Mouse (Mus musculus) MN1 (cell line): Measurements from ENCODE around the gene Icam4.
"Not testable (repeated sequence)": the region's sequence is repeated elsewhere in the genome, so short reads cannot be mapped to it uniquely, and the experiment has no call there.

Experiments
- DNase-seq: peaks from one replicate; pipeline ENCODE4 v3.0.0-alpha.2; 2016; ENCODE audit warnings: low spot score

Icam4 gene

DNA sequence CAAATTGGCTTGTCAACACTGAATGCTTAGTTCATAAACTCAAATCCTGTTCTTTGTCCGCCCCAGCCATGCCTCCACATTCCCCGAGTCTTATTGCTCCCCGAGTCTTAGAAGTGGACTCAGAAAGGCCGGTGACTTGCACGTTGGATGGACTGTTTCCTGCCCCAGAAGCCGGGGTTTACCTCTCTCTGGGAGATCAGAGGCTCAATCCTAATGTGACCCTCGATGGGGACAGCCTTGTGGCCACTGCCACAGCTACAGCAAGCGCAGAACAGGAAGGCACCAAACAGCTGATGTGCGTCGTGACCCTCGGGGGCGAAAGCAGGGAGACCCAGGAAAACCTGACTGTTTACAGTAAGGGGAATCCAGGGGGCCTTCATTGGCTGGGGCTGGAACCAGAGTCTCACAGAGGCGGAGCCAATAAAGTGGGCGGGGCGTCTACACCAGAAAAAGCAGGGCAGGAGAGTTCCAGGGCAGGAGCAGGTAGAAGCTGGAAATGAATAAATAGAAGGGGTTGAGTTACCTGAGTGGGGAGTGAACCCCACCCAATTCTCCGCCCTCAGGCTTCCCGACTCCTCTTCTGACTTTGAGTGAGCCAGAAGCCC lies 5.4 kb downstream of the Icam4 start:
- no peak for DNase-seq

DNA sequence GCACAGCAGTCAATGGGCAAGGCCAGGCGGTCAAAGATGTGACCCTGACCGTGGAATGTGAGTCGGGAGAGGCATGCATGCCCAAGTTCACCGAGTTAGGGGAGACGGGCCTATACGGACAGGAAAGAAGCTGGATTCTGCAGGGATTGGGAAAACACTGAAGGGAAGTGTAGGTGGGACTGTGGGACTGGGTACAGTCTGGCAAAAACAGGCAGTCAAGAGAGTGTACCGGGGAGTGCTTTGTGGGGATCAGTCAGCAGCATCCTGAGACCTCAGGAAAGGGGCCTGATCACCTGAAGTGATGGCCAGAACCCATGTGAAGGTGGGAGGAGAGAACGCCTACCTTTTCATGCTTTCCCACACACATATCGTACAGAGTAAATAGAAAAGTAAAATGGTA lies 6.4 kb downstream of the Icam4 start:
- no peak for DNase-seq

DNA sequence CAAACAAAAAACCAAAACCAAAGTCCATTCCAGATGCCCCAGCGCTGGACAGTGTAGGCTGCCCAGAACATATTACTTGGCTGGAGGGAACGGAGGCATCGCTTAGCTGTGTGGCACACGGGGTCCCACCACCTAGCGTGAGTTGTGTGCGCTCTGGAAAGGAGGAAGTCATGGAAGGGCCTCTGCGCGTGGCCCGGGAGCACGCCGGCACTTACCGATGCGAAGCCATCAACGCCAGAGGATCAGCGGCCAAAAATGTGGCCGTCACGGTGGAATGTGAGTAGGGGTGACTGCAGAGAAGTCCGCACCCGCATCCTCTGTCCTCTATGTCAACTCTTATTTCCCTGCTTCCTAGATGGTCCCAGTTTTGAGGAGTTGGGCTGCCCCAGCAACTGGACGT lies 7.0 kb downstream of the Icam4 start:
- no peak for DNase-seq

DNA sequence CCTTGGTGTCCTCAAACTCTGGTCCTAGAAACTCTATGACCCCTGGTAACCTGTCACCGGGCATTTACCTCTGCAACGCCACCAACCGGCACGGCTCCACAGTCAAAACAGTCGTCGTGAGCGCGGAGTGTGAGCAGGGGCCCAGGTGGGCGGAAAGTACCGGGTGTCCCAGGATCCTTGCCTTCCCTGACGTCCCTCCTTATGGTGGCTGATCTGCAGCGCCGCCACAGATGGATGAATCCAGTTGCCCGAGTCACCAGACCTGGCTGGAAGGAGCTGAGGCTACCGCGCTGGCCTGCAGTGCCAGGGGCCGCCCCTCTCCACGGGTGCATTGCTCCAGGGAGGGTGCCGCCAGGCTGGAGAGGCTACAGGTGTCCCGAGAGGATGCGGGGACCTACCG lies 7.5 kb downstream of the Icam4 start:
- no peak for DNase-seq

DNA sequence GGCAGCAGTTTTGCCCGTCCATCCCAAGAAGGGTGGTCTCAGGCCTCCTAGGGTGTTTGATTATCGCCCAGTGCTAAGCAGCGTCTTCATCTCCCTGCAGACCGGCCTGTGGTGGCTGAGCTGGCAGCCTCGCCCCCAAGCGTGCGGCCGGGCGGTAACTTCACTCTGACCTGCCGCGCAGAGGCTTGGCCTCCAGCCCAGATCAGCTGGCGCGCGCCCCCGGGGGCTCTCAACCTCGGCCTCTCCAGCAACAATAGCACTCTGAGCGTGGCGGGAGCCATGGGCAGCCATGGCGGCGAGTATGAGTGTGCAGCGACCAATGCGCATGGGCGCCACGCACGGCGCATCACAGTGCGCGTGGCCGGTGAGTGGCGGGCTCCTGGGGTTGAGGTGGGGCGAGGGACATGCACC lies 8.3 kb downstream of the Icam4 start:
- no peak for DNase-seq

GRCm38 (mm10) chr9:21039779-21040178 lies 10.6 kb downstream of the Icam4 start:
- no peak for DNase-seq

- DNase-seq, result peak; percentile 16
Observed at GRCm38 (mm10) chr9:21041308-21041707, 12.1 kb downstream of the Icam4 start.

GRCm38 (mm10) chr9:21043563-21043962 lies 14.4 kb downstream of the Icam4 start:
- no peak for DNase-seq

DNA sequence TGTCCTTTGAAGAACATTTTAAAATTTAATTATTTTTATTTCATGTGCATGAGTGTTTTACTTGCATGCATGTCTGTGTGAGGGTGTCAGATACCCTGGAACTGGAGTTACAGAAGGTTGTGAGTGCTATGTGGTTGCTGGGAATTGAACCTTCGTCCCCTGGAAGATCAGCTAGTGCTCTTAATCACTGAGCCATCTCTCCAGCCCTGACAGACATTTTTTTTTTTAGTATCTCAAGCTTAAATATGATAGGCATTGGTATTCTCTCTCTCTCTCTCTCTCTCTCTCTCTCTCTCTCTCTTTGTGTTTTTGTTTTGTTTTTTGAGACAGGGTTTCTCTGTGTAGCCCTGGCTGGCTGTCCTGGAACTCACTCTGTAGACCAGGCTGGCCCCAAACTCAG lies 15.6 kb downstream of the Icam4 start:
- not testable (repeated sequence) for DNase-seq

- no peak for DNase-seq
Observed at GRCm38 (mm10) chr9:21045235-21045634, 16.1 kb downstream of the Icam4 start.

DNA sequence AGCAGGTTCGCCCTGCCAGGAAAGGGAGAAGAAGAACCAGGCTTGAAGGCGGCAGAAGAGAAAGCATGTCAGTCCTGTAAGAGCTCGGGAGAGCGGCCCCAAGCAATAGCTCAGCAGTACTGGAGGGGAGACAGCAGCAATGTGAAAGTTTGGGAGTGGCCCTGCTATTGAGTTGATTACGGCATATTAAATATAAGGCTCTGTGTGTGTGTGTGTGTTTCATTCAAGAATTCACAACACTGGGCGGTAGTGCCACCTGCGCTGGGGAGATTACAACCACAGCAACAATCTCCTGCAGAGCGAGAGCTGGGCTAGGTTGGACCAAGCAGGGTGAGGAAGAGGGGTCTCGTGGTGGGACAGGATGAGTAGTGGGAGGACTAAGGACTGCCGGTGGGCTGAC lies 22.4 kb downstream of the Icam4 start:
- no peak for DNase-seq

GRCm38 (mm10) chr9:21062928-21063327 lies 33.8 kb downstream of the Icam4 start:
- DNase-seq, result no peak

DNA sequence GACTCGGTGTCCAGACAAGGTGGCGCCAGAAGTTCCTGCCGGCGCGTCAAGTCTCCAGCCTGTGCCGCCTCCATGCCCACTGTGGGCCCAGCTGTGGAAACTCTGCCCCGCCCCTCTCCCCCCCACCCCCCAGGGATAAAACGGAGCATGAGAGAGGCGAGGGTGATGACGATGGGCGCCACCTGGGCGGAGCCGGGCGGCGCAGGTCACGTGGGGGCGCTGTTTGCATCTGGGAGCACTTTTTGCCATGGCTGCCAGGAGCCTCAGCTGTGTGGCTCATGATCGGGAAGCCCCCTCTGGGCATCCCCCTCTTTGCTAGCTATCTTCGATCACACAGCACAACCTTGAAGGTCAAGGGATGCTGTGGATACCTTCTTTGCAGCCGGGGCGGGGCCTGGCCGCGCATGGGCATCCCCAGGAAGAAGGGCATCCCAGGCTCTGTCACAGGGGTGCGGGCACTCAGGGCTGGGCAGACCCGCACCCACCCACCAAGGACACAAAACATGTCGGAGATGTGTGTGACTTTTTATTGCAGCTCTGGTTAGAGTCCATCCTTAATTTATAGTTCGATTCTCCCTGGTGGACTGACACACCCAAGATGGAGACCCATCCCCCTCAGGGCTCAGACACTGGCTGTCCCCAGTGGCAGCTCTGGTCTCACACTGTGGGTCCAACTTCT lies 38.0 kb downstream of the Icam4 start, which contains the start of gene Zglp1:
Zglp1 (minus strand) TSS at position 88 of the 679 bp plus-strand sequence.
- DNase-seq, result no peak

GRCm38 (mm10) chr9:21072641-21073040 lies 43.5 kb downstream of the Icam4 start:
- no peak for DNase-seq

DNA sequence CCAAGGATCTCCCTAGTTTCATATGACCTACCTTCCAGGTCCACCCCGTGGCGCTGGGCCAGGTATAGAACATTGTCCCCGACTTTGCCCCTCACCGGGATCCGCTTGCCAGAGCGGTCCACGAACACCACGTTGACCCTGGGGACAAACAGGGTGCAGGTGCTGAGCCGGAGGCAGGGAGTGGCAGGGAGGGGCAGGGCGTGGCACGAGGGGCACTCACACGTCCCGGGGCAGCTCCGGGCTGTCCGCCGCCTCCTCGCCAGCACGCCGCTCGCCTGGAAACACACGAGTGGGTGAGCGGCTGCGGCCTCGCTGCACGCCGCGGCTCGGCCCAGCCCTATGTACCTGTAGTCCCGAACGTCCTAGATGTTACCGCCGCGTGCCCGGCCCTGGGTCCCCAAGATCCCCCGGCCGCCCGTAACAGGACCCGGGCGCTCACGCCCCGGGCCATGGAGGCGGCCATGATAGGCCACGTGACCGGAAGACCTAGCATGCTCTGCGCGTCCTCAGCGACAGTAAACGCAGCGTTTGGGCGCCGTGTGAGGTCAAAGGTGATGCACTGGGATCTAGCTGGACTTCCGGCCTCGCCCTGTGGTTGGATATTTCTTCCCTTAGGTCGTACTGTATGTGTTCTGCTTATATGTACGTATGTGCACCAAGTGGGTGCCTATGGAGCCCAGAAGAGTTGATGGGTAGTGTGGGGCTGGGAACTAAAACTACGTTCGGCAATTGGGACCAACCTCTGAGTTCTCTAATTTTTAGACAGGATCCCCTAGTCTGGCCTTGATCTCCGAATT lies 44.1 kb downstream of the Icam4 start, which contains the start of the genes Gm49373 and Fdx1l:
Gm49373 (minus strand) TSS at position 53 of the 797 bp plus-strand sequence.
Fdx1l (minus strand) TSS at position 571 of the 797 bp plus-strand sequence.
- DNase-seq, result peak; percentile 80

GRCm38 (mm10) chr9:21074173-21074572 lies 45.0 kb downstream of the Icam4 start:
- no peak for DNase-seq

- no peak for DNase-seq
Observed at GRCm38 (mm10) chr9:21075625-21076024, 46.5 kb downstream of the Icam4 start.
